Mouse (Mus musculus): ENCODE measurements around the gene C2cd4d. TPM values are rescaled to one million over a fixed set of nuclear protein-coding genes. Genes with fewer than 3 reads are reported as not detected.
A peak's percentile ranks its signal among the peaks of the same experiment; 100 is the strongest.

C2cd4d gene
- total RNA-seq, 2 experiments from 2014 or later = not detected

DNA sequence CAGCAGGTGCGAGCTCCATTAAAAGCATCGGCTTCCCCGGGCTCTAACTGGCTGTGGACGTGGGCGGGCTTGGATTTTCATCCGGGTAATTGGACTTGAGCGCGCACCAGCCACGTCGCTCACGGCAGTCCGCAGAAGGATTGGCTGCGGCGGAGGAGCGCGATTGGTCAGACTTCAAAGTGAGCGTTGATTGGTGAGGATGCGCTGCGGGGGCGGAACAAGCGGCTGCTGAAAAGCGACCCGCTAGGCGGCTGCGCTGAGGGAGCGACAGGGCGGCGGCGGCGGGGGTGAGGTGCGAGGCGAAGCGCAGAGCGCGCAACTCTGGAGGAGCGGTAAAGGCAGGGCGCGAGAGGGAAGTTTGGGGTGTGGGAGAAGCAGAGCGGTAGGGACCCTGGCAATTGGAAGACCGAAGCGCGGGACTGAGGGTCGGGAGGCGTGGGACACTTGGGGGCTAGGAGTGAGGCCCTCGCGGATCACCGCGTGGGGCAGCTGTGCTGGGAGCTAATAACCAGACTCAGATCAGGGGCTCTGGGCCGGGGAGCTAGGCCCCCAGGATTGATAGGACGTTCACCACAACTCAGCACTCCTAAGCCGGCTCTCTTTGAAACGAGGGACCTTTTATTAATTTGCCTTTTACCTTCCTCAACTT is 50.9 kb downstream of the C2cd4d start, which contains the start of gene Tdrkh:
Tdrkh (plus strand) TSS at position 243 of the 649 bp plus-strand sequence.
- DNase-seq (ENCODE audit: low spot score) = peak; percentile 95

Other genes starting within 250 kb of the C2cd4d start
- gene Gm10696, start 184.2 kb upstream of the C2cd4d start, total RNA-seq (2021) = not detected
- gene Gm5286, start 165.7 kb upstream of the C2cd4d start, total RNA-seq (2021) = not detected
- not detected for gene Gm4778, start 98.4 kb upstream of the C2cd4d start, total RNA-seq (2021)
- gene Them4, start 52.3 kb upstream of the C2cd4d start, total RNA-seq (2021) = 1 to 10 TPM; 6.7 TPM
- gene Them5, start 20.3 kb upstream of the C2cd4d start, total RNA-seq (2021) = not detected
- 100 to 1,000 TPM in 1 of 2 experiments, 10 to 100 TPM in 1; 99.4 to 107 TPM for gene Rorc, start 10.4 kb downstream of the C2cd4d start, total RNA-seq (2021)
- gene Lingo4, start 36.1 kb downstream of the C2cd4d start, total RNA-seq (2021) = under 1 TPM; 0.25 to 0.28 TPM
- gene Tdrkh, start 50.8 kb downstream of the C2cd4d start, total RNA-seq (2021) = 1 to 10 TPM; 5.2 to 7.0 TPM
- gene Mrpl9, start 80.9 kb downstream of the C2cd4d start, total RNA-seq (2021) = 10 to 100 TPM; 30.0 to 33.8 TPM
- not detected for gene Oaz3, start 81.5 kb downstream of the C2cd4d start, total RNA-seq (2021)
- gene Celf3, start 115.9 kb downstream of the C2cd4d start, total RNA-seq (2021) = not detected
- 10 to 100 TPM; 12.9 to 13.0 TPM for gene Riiad1, start 117.9 kb downstream of the C2cd4d start, total RNA-seq (2021)
- 10 to 100 TPM; 32.5 to 38.7 TPM for gene Snx27, start 220.3 kb downstream of the C2cd4d start, total RNA-seq (2021)